Mouse (Mus musculus): ENCODE measurements around the gene Rcsd1.
A peak's percentile ranks its signal among the peaks of the same experiment; 100 is the strongest.

GRCm38 (mm10) chr1:165679618-165679997, 29.9 kb downstream of the Rcsd1 start:
- peak; percentile 43 for TF ChIP-seq CTCF (IDR thresholded peaks at IDR 0.05; ENCODE audit: low read depth)
- no peak for TF ChIP-seq EP300 (IDR thresholded peaks at IDR 0.05; ENCODE audit: low read depth)
